Mouse (Mus musculus) bone marrow, adult 2 months (tissue): ENCODE measurements around the gene Rnasek. TPM values are rescaled to one million over a fixed set of nuclear protein-coding genes. Genes with fewer than 3 reads are reported as not detected.

Source experiments
- H3K27ac ChIP-seq: fragments of 200-500 bp; 2 replicates; pipeline ENCODE4 v1.5.1; 2012; ENCODE audit warnings: low read depth, mild to moderate bottlenecking, control low read depth, inconsistent platforms, low read length; ENCODE audit not compliant: control insufficient read depth, poor library complexity, insufficient read depth
- H3K4me1 ChIP-seq: fragments of 200-500 bp; 2 replicates; pipeline ENCODE4 v1.6.1; 2011; ENCODE audit warnings: low read length; ENCODE audit not compliant: control insufficient read depth, insufficient read depth
- H3K4me3 ChIP-seq: fragments of 200-500 bp; replicated peaks from 2 replicates; pipeline ENCODE3; 2011; ENCODE audit warnings: mild to moderate bottlenecking, low read depth, low read length, control low read depth; ENCODE audit not compliant: control insufficient read depth
- CTCF ChIP-seq: fragments of 200-500 bp; IDR thresholded peaks from 2 replicates; pipeline ENCODE4 v1.5.1; 2011; ENCODE audit warnings: low read length, control low read depth; ENCODE audit not compliant: control insufficient read depth, insufficient read depth
- POLR2A ChIP-seq: fragments of 200-500 bp; IDR thresholded peaks from 2 replicates; pipeline ENCODE4 v1.6.1; 2011; ENCODE audit warnings: low read depth, mild to moderate bottlenecking, control low read depth, low read length, borderline replicate concordance; ENCODE audit not compliant: control insufficient read depth
- WGBS: fragments of 180-500 bp; shearing (Covaris S2); methylation state at CpG from one replicate; pipeline ENCODE4 v1.1.7; 2018; 5-methylcytosine and 5-hydroxymethylcytosine counted together
- polyA plus RNA-seq: library from polyadenylated mRNA; stranded (reverse); fragments of >200 nt; gene quantifications from 2 replicates; pipeline ENCODE4 v1.2.4, GENCODE M21; 2011; ENCODE audit warnings: low replicate concordance; ENCODE audit not compliant: missing spikeins, insufficient read depth, insufficient read length

Gene Rnasek
- polyA plus RNA-seq, 1 experiment: 167 TPM

- 81% methylated on average over 4 of the region's 4 CpGs for WGBS
- TF ChIP-seq POLR2A (no peak), CTCF (no peak)
- Histone ChIP-seq H3K4me3 (no peak overlapping the region), H3K27ac (no peak overlapping the region), H3K4me1 (peaks cover 1% of the 10 kb centered on the region; the same call in 1 of the 2 replicates)
These were observed 21.6 kb downstream of the Rnasek start for GRCm38 (mm10) chr11:70218039-70218438.

GRCm38 (mm10) chr11:70216103-70216502 lies 23.5 kb downstream of the Rnasek start:
- TF ChIP-seq CTCF (no peak), POLR2A (no peak)
- H3K27ac ChIP-seq: no peak overlapping the region
- 0 out of 2 replicates have a peak, but pooled peaks cover 1% of the 10 kb centered on the region for H3K4me1 ChIP-seq
- no peak overlapping the region for H3K4me3 ChIP-seq
- 79% methylated on average over 3 of the region's 3 CpGs for WGBS

GRCm38 (mm10) chr11:70215301-70215700 lies 24.3 kb downstream of the Rnasek start:
- H3K27ac ChIP-seq: no peak overlapping the region
- TF ChIP-seq CTCF (no peak), POLR2A (no peak)
- 0 out of 2 replicates have a peak, but pooled peaks cover 1% of the 10 kb centered on the region for H3K4me1 ChIP-seq
- H3K4me3 ChIP-seq: no peak overlapping the region
- WGBS: 36% methylated on average over 22 of the region's 22 CpGs

GRCm38 (mm10) chr11:70214856-70215209 lies 24.8 kb downstream of the Rnasek start:
- 13% methylated on average over 18 of the region's 18 CpGs for WGBS
- no peak overlapping the region for H3K4me3 ChIP-seq
- no peaks in the 10 kb centered on the region for H3K4me1 ChIP-seq
- no peak for TF ChIP-seq POLR2A
- TF ChIP-seq CTCF: no peak
- no peak overlapping the region for H3K27ac ChIP-seq

GRCm38 (mm10) chr11:70214191-70214855 lies 25.3 kb downstream of the Rnasek start:
- Histone ChIP-seq H3K4me1 (no peaks in the 10 kb centered on the region), H3K27ac (no peak overlapping the region), H3K4me3 (no peak overlapping the region)
- TF ChIP-seq POLR2A: no peak
- no peak for TF ChIP-seq CTCF
- WGBS: 2% methylated on average over 46 of the region's 46 CpGs

GRCm38 (mm10) chr11:70213736-70214135 lies 25.9 kb downstream of the Rnasek start:
- no peak overlapping the region for H3K4me3 ChIP-seq
- no peak overlapping the region for H3K27ac ChIP-seq
- WGBS: 7% methylated on average over 26 of the region's 26 CpGs
- TF ChIP-seq CTCF (no peak), POLR2A (no peak)
- H3K4me1 ChIP-seq: no peaks in the 10 kb centered on the region

GRCm38 (mm10) chr11:70212896-70213295 lies 26.7 kb downstream of the Rnasek start:
- TF ChIP-seq CTCF: 0 out of 2 replicates have a peak, but pooled peaks have one; percentile 19
- no peak for TF ChIP-seq POLR2A
- no peak overlapping the region for H3K27ac ChIP-seq
- 7% methylated on average over 9 of the region's 9 CpGs for WGBS
- no peak overlapping the region for H3K4me3 ChIP-seq
- H3K4me1 ChIP-seq: no peaks in the 10 kb centered on the region

- TF ChIP-seq CTCF (no peak), POLR2A (no peak)
- WGBS: 63% methylated on average over 6 of the region's 6 CpGs
- Histone ChIP-seq H3K4me1 (no peaks in the 10 kb centered on the region), H3K4me3 (no peak within 1 kb of the TSS), H3K27ac (no peak within 1 kb of the TSS)
These were observed 27.2 kb downstream of the Rnasek start, which contains the start of gene Slc16a11 for GRCm38 (mm10) chr11:70212423-70212822. Slc16a11 (plus strand) TSS chr11:70212752.
